Mouse (Mus musculus) forebrain, embryonic 16.5 days (tissue): ENCODE results near the gene Cntnap4. TPM values are rescaled to one million over a fixed set of nuclear protein-coding genes. Genes with fewer than 3 reads are reported as not detected.
A peak's percentile ranks its signal among the peaks of the same experiment; 100 is the strongest.

ENCODE experiments used
- ATAC-seq: fragments of 200-750 bp; cut with Nextera tagmentation; 2 replicates; pipeline ENCODE4 v1.8.0; 2017; ENCODE audit warnings: mild to moderate bottlenecking, moderate library complexity
- H3K27ac ChIP-seq: fragments of 300-500 bp; sonication (generic); 2 replicates; pipeline ENCODE4 v1.5.1; 2014; ENCODE audit warnings: low read length, control low read depth
- H3K27me3 ChIP-seq: fragments of 300-500 bp; sonication (generic); replicated peaks from 2 replicates; pipeline ENCODE4 v1.6.1; 2014; ENCODE audit warnings: low read length; ENCODE audit not compliant: control insufficient read depth, insufficient read depth
- H3K36me3 ChIP-seq: fragments of 300-500 bp; sonication (generic); 2 replicates; pipeline ENCODE4 v1.6.1; 2014; ENCODE audit not compliant: control insufficient read depth, insufficient read depth
- H3K4me1 ChIP-seq: fragments of 300-500 bp; sonication (generic); replicated peaks from 2 replicates; pipeline ENCODE4 v1.6.1; 2014; ENCODE audit warnings: low read length; ENCODE audit not compliant: control insufficient read depth, insufficient read depth
- H3K4me2 ChIP-seq: fragments of 300-500 bp; sonication (generic); 2 replicates; pipeline ENCODE4 v1.6.1; 2014; ENCODE audit warnings: mild to moderate bottlenecking, low read length, control low read depth
- H3K4me3 ChIP-seq: fragments of 300-500 bp; sonication (generic); replicated peaks from 2 replicates; pipeline ENCODE4 v1.5.1; 2014; ENCODE audit warnings: mild to moderate bottlenecking, low read length, control low read depth
- H3K9ac ChIP-seq: fragments of 300-500 bp; sonication (generic); replicated peaks from 2 replicates; pipeline ENCODE4 v1.6.1; 2014; ENCODE audit warnings: low read depth, low read length, control low read depth
- H3K9me3 ChIP-seq: fragments of 300-500 bp; sonication (generic); 2 replicates; pipeline ENCODE4 v1.6.1; 2016; ENCODE audit warnings: low read length; ENCODE audit not compliant: control insufficient read depth
- WGBS: fragments of 180-500 bp; shearing (Covaris S2); extraction: QIAGEN DNeasy Blood & Tissue Kit; methylation state at CpG from one replicate; pipeline ENCODE4 v1.1.7; 2014; 5-methylcytosine and 5-hydroxymethylcytosine counted together
- polyA plus RNA-seq: library from polyadenylated mRNA; unstranded; fragments of >200 nt; fragmentation: Nextera tagmentation; extraction: Ambion mirVana; gene quantifications from 2 replicates; pipeline ENCODE4 v1.2.1, GENCODE M21; 2015

The Cntnap4 gene
- polyA plus RNA-seq, 1 experiment from 2014 or later = 18.4 TPM

DNA sequence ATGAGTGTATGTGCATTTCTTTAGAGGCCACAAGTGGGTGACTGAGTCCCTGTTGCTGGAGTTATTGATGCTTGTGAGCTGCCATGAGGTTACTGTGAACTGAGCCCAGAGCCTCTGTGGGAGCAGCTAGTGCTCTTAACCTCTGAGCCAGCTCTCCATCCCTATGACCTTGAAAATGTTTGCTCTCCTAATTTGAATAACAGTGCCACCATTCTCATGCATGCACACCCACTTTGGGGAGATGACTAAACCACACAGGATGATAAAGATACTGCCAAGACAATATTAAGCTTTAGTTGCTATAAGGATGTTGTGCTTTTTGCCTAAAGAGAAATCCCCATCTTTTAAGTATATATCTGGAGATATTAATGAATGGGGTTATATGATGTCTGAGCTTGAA is 125.9 kb downstream of the Cntnap4 start:
- Histone ChIP-seq H3K4me1 (no peaks in the 10 kb centered on the region), H3K9me3 (no peaks in the 10 kb centered on the region), H3K9ac (no peak overlapping the region), H3K4me2 (no peak overlapping the region), H3K27me3 (no peaks in the 10 kb centered on the region), H3K36me3 (no peaks in the 10 kb centered on the region), H3K4me3 (no peak overlapping the region), H3K27ac (no peak overlapping the region)
- ATAC-seq = no peak

GRCm38 (mm10) chr8:112698141-112698540 is 128.3 kb downstream of the Cntnap4 start:
- H3K4me3 ChIP-seq = no peak overlapping the region
- 80% methylated on average over 3 of the region's 3 CpGs for WGBS

DNA sequence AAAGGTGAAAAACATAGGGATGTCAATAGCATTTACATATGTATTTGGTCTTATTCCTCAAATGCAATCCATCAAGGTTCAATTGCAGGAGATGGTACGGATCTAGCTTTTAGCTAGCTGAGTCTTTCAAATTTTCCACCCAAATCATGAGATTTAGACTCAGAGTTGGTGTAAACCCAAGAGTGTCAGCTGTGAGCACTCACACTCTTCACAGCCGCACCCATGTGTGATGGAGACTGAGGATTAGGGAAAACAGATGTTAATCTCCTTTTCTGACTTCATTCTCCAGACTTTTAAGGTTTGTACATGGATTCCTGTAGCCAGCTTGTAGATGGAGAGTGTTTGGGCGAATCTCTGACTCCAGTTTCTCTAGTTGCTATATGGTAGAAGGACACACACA is 147.1 kb downstream of the Cntnap4 start:
- 62% methylated on average over 3 of the region's 3 CpGs for WGBS
- Histone ChIP-seq H3K9ac (no peak overlapping the region), H3K36me3 (no peaks in the 10 kb centered on the region), H3K4me1 (no peaks in the 10 kb centered on the region; the same call in 1 of the 2 replicates), H3K9me3 (no peaks in the 10 kb centered on the region), H3K4me3 (no peak overlapping the region), H3K27me3 (no peaks in the 10 kb centered on the region), H3K4me2 (no peak overlapping the region), H3K27ac (no peak overlapping the region)
- no peak for ATAC-seq

More at GRCm38 (mm10) chr8:112698141-112698540, 128.3 kb downstream of the Cntnap4 start:
- Histone ChIP-seq H3K27me3 (no peaks in the 10 kb centered on the region), H3K9ac (no peak overlapping the region), H3K9me3 (no peaks in the 10 kb centered on the region), H3K4me2 (no peak overlapping the region), H3K27ac (no peak overlapping the region), H3K36me3 (no peaks in the 10 kb centered on the region), H3K4me1 (no peaks in the 10 kb centered on the region)
- ATAC-seq = no peak

GRCm38 (mm10) chr8:112724918-112725317 is 155.1 kb downstream of the Cntnap4 start:
- WGBS = 84% methylated on average over 9 of the region's 9 CpGs

DNA sequence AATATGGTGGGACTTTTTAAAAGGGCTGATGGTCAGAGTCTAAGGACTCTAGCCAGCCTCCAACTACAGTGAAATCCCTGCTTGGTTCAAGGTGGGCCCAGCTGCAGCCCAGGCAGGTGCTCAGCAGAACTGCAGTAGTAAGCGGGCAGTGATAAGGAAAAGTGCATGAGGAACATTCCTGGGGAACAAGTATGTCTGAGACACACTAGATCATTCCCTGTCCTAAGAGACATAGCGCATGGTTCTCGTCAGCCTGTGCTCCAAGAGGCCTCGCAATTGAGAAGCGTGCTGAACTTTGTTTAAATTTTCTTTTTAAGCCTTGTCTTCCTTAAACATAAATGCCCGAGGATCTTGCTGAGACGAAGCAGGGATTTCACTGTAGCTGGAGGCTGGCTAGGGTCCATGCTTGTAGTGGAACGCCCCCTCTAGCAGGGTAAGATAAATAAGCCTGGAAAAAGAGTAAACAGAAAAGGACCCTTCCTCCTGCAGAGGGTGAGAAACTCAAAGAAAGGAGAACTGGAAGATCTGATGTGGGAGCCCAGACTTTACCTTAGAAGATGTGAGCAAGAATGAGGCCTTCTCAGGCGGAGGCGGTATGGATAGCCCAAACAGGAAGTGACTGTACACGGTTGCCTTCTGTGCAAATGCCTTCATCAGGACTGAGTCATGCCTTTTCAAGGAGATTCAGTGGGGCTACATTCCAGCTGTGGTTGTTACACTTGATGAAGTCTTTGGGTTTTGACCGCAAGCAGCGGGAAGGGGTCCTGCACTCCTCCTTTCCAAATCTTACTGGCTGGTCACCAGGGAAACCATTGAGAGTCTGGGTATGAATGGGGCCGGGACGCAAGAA is 161.0 kb downstream of the Cntnap4 start:
- WGBS = 84% methylated on average over 15 of the region's 15 CpGs
- Histone ChIP-seq H3K9ac (no peak overlapping the region), H3K9me3 (no peaks in the 10 kb centered on the region), H3K4me2 (no peak overlapping the region), H3K4me1 (0 out of 2 replicates have a peak, but pooled peaks cover 3% of the 10 kb centered on the region), H3K36me3 (no peaks in the 10 kb centered on the region), H3K27me3 (no peaks in the 10 kb centered on the region), H3K27ac (no peak overlapping the region), H3K4me3 (no peak overlapping the region)
- no peak for ATAC-seq

More at GRCm38 (mm10) chr8:112724918-112725317, 155.1 kb downstream of the Cntnap4 start:
- no peak overlapping the region for H3K4me2 ChIP-seq
- ATAC-seq = no peak
- H3K4me3 ChIP-seq = no peak overlapping the region
- no peaks in the 10 kb centered on the region for H3K9me3 ChIP-seq
- no peaks in the 10 kb centered on the region for H3K27me3 ChIP-seq
- H3K4me1 ChIP-seq = 0 out of 2 replicates have a peak, but pooled peaks cover 3% of the 10 kb centered on the region
- no peaks in the 10 kb centered on the region for H3K36me3 ChIP-seq
- no peak overlapping the region for H3K27ac ChIP-seq
- no peak overlapping the region for H3K9ac ChIP-seq

GRCm38 (mm10) chr8:112735575-112735974 is 165.7 kb downstream of the Cntnap4 start:
- Histone ChIP-seq H3K27ac (no peak overlapping the region), H3K27me3 (no peaks in the 10 kb centered on the region), H3K9me3 (no peaks in the 10 kb centered on the region), H3K36me3 (no peaks in the 10 kb centered on the region), H3K4me1 (no peaks in the 10 kb centered on the region), H3K9ac (no peak overlapping the region), H3K4me2 (no peak overlapping the region), H3K4me3 (no peak overlapping the region)
- no peak for ATAC-seq
- 73% methylated on average over 3 of the region's 3 CpGs for WGBS

DNA sequence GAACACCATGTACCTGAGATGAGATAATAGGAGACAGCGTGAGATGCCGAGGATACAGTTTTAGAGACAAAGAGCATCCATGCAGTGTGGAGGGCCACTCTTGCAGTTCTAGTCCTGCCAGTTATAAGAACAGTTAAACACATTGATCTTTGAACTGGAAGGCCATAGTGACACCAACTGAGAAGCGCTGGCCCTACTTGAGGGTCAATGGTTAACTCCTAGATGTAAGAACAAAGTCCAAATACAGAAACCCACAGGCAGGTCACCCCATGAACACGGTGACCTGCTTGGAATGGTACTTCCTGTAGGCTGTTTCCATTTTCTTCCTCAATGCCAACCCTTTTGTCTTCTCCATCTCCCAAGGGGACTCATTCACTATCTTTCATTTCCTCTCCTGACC is 173.5 kb downstream of the Cntnap4 start:
- Histone ChIP-seq H3K27me3 (no peaks in the 10 kb centered on the region), H3K9ac (no peak overlapping the region), H3K36me3 (no peaks in the 10 kb centered on the region), H3K4me1 (no peaks in the 10 kb centered on the region), H3K27ac (no peak overlapping the region), H3K4me2 (no peak overlapping the region), H3K9me3 (no peaks in the 10 kb centered on the region), H3K4me3 (no peak overlapping the region)
- no peak for ATAC-seq
- WGBS = 97% methylated on average over 4 of the region's 4 CpGs

DNA sequence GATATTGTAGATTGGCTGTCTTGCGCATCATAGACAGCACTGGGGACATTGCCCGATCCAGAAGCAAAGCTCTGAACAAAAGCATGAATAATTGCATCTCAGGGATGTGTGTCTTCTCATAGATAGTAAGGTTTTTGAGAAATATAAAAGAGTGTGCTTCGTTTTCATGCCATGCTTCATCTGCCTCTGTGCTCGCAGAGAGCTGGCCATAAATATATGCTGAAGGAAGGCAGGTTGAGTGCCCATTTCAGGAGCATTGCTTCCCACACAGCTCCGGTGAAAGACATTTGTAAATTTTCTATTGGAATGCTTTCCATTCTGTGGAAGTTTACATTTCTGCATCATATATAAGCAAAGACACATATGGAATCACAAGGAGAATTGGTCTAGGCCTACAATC is 177.5 kb downstream of the Cntnap4 start:
- Histone ChIP-seq H3K9me3 (no peaks in the 10 kb centered on the region), H3K27me3 (no peaks in the 10 kb centered on the region), H3K4me1 (no peaks in the 10 kb centered on the region), H3K9ac (no peak overlapping the region), H3K27ac (no peak overlapping the region), H3K36me3 (no peaks in the 10 kb centered on the region), H3K4me3 (no peak overlapping the region), H3K4me2 (no peak overlapping the region)
- no peak for ATAC-seq
- 89% methylated on average over 5 of the region's 5 CpGs for WGBS

DNA sequence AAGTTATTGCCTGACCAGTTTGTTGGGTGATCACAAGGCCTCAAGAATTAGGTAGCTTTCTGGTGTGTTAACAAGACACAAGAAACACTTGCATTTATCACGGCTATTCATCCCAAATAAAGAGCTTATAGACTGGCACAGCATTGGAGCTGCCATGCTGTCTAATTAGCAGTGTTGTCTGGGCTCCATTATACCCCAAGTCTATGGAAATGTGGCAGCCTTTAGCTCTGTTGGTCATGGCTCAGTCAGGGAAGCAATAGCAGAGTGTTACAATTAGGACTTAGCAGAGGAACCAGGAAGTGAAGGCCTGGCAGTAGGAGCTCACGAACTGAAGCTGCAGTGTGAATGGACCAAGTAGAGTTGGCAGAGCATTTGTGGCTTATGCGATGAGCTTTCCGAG is 185.3 kb downstream of the Cntnap4 start:
- H3K9ac ChIP-seq = no peak overlapping the region
- no peak overlapping the region for H3K4me3 ChIP-seq
- H3K27me3 ChIP-seq = no peaks in the 10 kb centered on the region
- H3K27ac ChIP-seq = no peak overlapping the region
- H3K4me1 ChIP-seq = no peaks in the 10 kb centered on the region
- ATAC-seq = peak; percentile 58; the same call in 1 of the 2 replicates
- H3K4me2 ChIP-seq = no peak overlapping the region
- H3K9me3 ChIP-seq = no peaks in the 10 kb centered on the region
- no peaks in the 10 kb centered on the region for H3K36me3 ChIP-seq
- 28% methylated on average over 4 of the region's 4 CpGs for WGBS
